In genomic region chr11:94870341-94870740, GRCm38 (mm10) we compare ENCODE assay signal across 8 mouse cellular contexts.
DNase-seq lines count a peak whose midpoint lies in the region; ATAC-seq and TF ChIP-seq lines count a peak whose summit lies in the region.

No protein-coding gene starts in this region.

- no peak for ATAC-seq in midbrain, embryonic 14.5 days (ENCODE audit: low FRiP score, low TSS enrichment)
- no peak for ATAC-seq in midbrain, embryonic 15.5 days (replicated peaks)
- no peak for ATAC-seq in limb, embryonic 13.5 days (ENCODE audit: low FRiP score, low read depth)
- ATAC-seq in neural tube, embryonic 11.5 days (ENCODE audit: insufficient read depth, low FRiP score, low TSS enrichment): no peak

- H3K4me2 ChIP-seq in midbrain, embryonic 14.5 days (ENCODE audit: low read length): no peak overlapping the region
- no peak overlapping the region for H3K4me2 ChIP-seq in midbrain, embryonic 15.5 days
- H3K4me2 ChIP-seq in limb, embryonic 13.5 days (replicated peaks): peak overlapping the region; percentile 25; the same call in 1 of the 2 replicates
- H3K4me2 ChIP-seq in neural tube, embryonic 11.5 days (ENCODE audit: low read depth): no peak overlapping the region

- no peak overlapping the region for H3K27ac ChIP-seq in midbrain, embryonic 14.5 days (replicated peaks; ENCODE audit: low read depth, low read length)
- H3K27ac ChIP-seq in midbrain, embryonic 15.5 days: no peak overlapping the region
- H3K27ac ChIP-seq in embryonic fibroblast, embryonic 13.5 days (ENCODE audit: insufficient read depth, low read length): peak overlapping the region; percentile 75
- H3K27ac ChIP-seq in limb, embryonic 13.5 days: no peak overlapping the region
- no peak overlapping the region for H3K27ac ChIP-seq in neural tube, embryonic 11.5 days (ENCODE audit: low read depth, low read length)

- 0% methylated on average over 1 of the region's 1 CpGs for WGBS in midbrain, embryonic 14.5 days
- 0% methylated on average over 1 of the region's 1 CpGs for WGBS in midbrain, embryonic 15.5 days
- 0% methylated on average over 1 of the region's 1 CpGs for WGBS in limb, embryonic 13.5 days
- WGBS in neural tube, embryonic 11.5 days: 0% methylated on average over 1 of the region's 1 CpGs

- no peak overlapping the region for H3K4me3 ChIP-seq in midbrain, embryonic 14.5 days (replicated peaks; ENCODE audit: low read depth, low read length)
- no peak overlapping the region for H3K4me3 ChIP-seq in midbrain, embryonic 15.5 days
- H3K4me3 ChIP-seq in embryonic fibroblast, embryonic 13.5 days (ENCODE audit: insufficient read depth, low read length): no peak overlapping the region
- H3K4me3 ChIP-seq in limb, embryonic 13.5 days: no peak overlapping the region
- no peak overlapping the region for H3K4me3 ChIP-seq in neural tube, embryonic 11.5 days (ENCODE audit: low read depth, low read length)

- H3K36me3 ChIP-seq in midbrain, embryonic 14.5 days (ENCODE audit: control insufficient read depth, insufficient read depth, low read length): no peaks in the 10 kb centered on the region
- no peaks in the 10 kb centered on the region for H3K36me3 ChIP-seq in midbrain, embryonic 15.5 days (replicated peaks)
- no peaks in the 10 kb centered on the region for H3K36me3 ChIP-seq in limb, embryonic 13.5 days
- no peaks in the 10 kb centered on the region for H3K36me3 ChIP-seq in neural tube, embryonic 11.5 days (ENCODE audit: control insufficient read depth, insufficient read depth, low read length)

- H3K27me3 ChIP-seq in midbrain, embryonic 14.5 days (ENCODE audit: control insufficient read depth, insufficient read depth, low read length): peaks cover 14% of the 10 kb centered on the region
- 0 out of 2 replicates have a peak, but pooled peaks cover 16% of the 10 kb centered on the region for H3K27me3 ChIP-seq in midbrain, embryonic 15.5 days (replicated peaks)
- no peaks in the 10 kb centered on the region for H3K27me3 ChIP-seq in limb, embryonic 13.5 days
- H3K27me3 ChIP-seq in neural tube, embryonic 11.5 days (ENCODE audit: control insufficient read depth, insufficient read depth, low read length): peaks cover 8% of the 10 kb centered on the region

- no peak for TF ChIP-seq POLR2A in embryonic fibroblast, embryonic 13.5 days (IDR thresholded peaks at IDR 0.05; ENCODE audit: low read depth, low read length)

- H3K9ac ChIP-seq in midbrain, embryonic 14.5 days (replicated peaks; ENCODE audit: low read length): no peak overlapping the region
- H3K9ac ChIP-seq in midbrain, embryonic 15.5 days: no peak overlapping the region
- no peak overlapping the region for H3K9ac ChIP-seq in limb, embryonic 13.5 days
- H3K9ac ChIP-seq in neural tube, embryonic 11.5 days (ENCODE audit: low read length): no peak overlapping the region

- DNase-seq in midbrain, embryonic 14.5 days: peak; percentile 46
- peak; percentile 67 to 71 for DNase-seq in adrenal gland, postnatal 36 days
- peak; percentile 67 for DNase-seq in induced T-regulatory cell, adult 2 months (ENCODE audit: low read depth)
- DNase-seq in neural tube, embryonic 11.5 days (ENCODE audit: low spot score): peak; percentile 69
- peak; percentile 27 for DNase-seq in urinary bladder, postnatal 10 days (ENCODE audit: low spot score)

- H3K4me1 ChIP-seq in midbrain, embryonic 14.5 days (ENCODE audit: control insufficient read depth, insufficient read depth, low read length): no peaks in the 10 kb centered on the region
- H3K4me1 ChIP-seq in midbrain, embryonic 15.5 days: peaks cover 9% of the 10 kb centered on the region
- H3K4me1 ChIP-seq in embryonic fibroblast, embryonic 13.5 days (ENCODE audit: control insufficient read depth, insufficient read depth, low read length): peaks cover 8% of the 10 kb centered on the region
- H3K4me1 ChIP-seq in limb, embryonic 13.5 days: peaks cover 41% of the 10 kb centered on the region
- H3K4me1 ChIP-seq in neural tube, embryonic 11.5 days (ENCODE audit: control insufficient read depth, insufficient read depth, low read length): 0 out of 2 replicates have a peak, but pooled peaks cover 3% of the 10 kb centered on the region

- TF ChIP-seq CTCF in embryonic fibroblast, embryonic 13.5 days (IDR thresholded peaks at IDR 0.05; ENCODE audit: borderline replicate concordance, insufficient read depth, low read length): peak; percentile 40

- no peaks in the 10 kb centered on the region for H3K9me3 ChIP-seq in midbrain, embryonic 14.5 days (ENCODE audit: control insufficient read depth, low read length)
- H3K9me3 ChIP-seq in midbrain, embryonic 15.5 days: no peaks in the 10 kb centered on the region
- no peaks in the 10 kb centered on the region for H3K9me3 ChIP-seq in limb, embryonic 13.5 days
- H3K9me3 ChIP-seq in neural tube, embryonic 11.5 days (ENCODE audit: control insufficient read depth, low read length): no peaks in the 10 kb centered on the region
